Mouse (Mus musculus): ENCODE measurements around the gene Rhox10. TPM values are rescaled to one million over a fixed set of nuclear protein-coding genes. Genes with fewer than 3 reads are reported as not detected.
"Not testable (repeated sequence)": the region's sequence is repeated elsewhere in the genome, so short reads cannot be mapped to it uniquely, and the experiment has no call there.

Rhox10 gene
- polyA plus RNA-seq (2012; ENCODE audit: insufficient read depth, insufficient read length, low replicate concordance, missing spikeins): not detected in 2 replicates

DNA sequence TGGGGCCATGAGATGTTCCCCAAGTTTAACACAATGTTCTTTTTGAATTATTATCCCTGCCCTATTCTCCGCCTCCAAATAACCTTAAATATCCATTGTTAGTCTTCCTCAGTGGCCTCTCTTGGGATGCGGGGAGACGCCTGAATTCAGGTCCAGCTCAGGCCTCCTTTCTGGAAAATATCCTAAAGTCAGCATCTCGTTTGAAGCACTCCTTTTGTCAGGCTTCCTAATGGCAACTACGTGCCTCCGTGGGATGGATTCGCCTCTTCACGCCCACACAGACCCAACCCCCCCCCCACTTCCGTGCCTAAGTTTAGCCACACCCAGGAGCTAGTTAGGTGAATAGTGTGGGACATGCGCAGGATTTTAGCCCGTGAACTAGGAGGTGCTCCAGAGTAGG, at the start of gene Rhox10:
Gene Rhox10, plus strand, starts transcription at position 301 of the 400 bp plus-strand sequence.
- H3K4me1 ChIP-seq (ENCODE audit: control insufficient read depth, insufficient read depth, low read length): no peaks in the 10 kb centered on the region
- TF ChIP-seq CTCF (IDR thresholded peaks at IDR 0.05; ENCODE audit: insufficient read depth, low read depth, low read length) (no peak), POLR2A (IDR thresholded peaks at IDR 0.05; ENCODE audit: insufficient read depth, low read depth, low read length) (no peak)
- 88% methylated on average over 11 of the region's 11 CpGs for WGBS
- H3K27ac ChIP-seq (ENCODE audit: insufficient read depth, low read depth, low read length): no peak within 1 kb of the TSS
- no peak within 1 kb of the TSS for H3K4me3 ChIP-seq (ENCODE audit: insufficient read depth, low read depth, low read length)

DNA sequence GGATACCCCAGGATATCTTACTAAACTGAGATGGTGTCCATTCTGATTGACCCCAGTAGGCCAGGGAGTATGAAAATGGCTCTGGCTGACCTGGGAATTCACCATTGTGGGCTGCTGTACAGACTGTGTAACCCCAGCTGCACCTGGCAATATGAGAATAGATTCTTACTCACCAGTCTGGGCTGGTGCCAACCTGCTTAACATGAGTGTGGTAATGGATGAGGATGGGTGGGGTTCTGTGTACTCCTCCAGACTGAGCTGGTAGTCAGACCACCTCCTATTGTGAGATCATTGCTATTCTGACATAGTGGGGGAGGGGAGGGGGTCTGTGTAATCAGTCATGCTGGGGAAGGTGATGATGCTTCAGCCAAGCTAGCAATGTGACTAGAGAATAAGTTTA, 47.7 kb upstream of the Rhox10 start, which contains the start of gene Btg1-ps1:
Gene Btg1-ps1, minus strand, starts transcription at position 219 of the 400 bp plus-strand sequence.
- H3K27ac ChIP-seq (ENCODE audit: insufficient read depth, low read depth, low read length); H3K4me3 ChIP-seq (ENCODE audit: insufficient read depth, low read depth, low read length); H3K4me1 ChIP-seq (ENCODE audit: control insufficient read depth, insufficient read depth, low read length): not testable (repeated sequence)

DNA sequence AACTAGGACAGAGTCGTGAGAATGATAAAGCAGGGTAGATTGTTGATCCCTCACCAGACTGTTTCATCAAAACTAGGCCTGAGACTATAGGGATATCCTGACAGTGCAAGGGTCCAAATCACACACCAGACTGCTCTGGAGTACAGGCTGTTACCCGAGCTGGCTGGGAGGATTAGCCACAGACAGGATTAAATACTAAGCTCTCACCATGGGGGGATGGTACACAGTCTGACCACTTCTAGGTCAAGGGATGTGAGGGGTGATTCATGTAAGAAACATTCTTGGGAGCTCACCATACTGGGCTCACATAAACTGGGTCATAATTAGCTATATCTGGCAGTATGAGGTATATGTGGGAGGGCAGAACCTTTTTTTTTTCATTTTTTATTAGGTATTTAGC, 32.4 kb upstream of the Rhox10 start:
- 41% methylated on average over 2 of the region's 2 CpGs for WGBS
- no peak for TF ChIP-seq CTCF (IDR thresholded peaks at IDR 0.05; ENCODE audit: insufficient read depth, low read depth, low read length)
- no peak for TF ChIP-seq POLR2A (IDR thresholded peaks at IDR 0.05; ENCODE audit: insufficient read depth, low read depth, low read length)
- Histone ChIP-seq H3K27ac (ENCODE audit: insufficient read depth, low read depth, low read length) (no peak overlapping the region), H3K4me1 (ENCODE audit: control insufficient read depth, insufficient read depth, low read length) (no peaks in the 10 kb centered on the region), H3K4me3 (ENCODE audit: insufficient read depth, low read depth, low read length) (no peak overlapping the region)

DNA sequence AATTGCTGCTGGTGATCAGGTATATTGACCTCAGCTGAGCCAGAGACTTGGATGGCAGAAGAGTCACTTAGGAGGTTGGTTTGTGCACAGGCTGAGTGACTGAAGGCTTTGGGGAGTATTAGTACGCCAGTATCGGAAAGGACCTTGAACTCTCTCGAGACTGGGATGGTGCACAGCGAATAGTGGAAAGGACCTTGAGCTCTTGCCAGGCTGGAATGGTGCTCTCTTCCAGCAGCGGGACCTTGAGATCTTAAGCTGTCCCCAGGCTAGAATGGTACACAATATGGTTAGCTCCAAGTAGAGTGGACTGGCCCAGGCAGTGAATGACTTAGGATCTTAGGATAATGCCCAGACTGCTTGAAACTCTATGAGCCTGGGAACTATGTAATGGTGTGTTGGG, 26.6 kb upstream of the Rhox10 start:
- H3K27ac ChIP-seq (ENCODE audit: insufficient read depth, low read depth, low read length): no peak overlapping the region
- WGBS: 92% methylated on average over 5 of the region's 5 CpGs
- H3K4me1 ChIP-seq (ENCODE audit: control insufficient read depth, insufficient read depth, low read length): no peaks in the 10 kb centered on the region
- no peak overlapping the region for H3K4me3 ChIP-seq (ENCODE audit: insufficient read depth, low read depth, low read length)
- no peak for TF ChIP-seq POLR2A (IDR thresholded peaks at IDR 0.05; ENCODE audit: insufficient read depth, low read depth, low read length)

DNA sequence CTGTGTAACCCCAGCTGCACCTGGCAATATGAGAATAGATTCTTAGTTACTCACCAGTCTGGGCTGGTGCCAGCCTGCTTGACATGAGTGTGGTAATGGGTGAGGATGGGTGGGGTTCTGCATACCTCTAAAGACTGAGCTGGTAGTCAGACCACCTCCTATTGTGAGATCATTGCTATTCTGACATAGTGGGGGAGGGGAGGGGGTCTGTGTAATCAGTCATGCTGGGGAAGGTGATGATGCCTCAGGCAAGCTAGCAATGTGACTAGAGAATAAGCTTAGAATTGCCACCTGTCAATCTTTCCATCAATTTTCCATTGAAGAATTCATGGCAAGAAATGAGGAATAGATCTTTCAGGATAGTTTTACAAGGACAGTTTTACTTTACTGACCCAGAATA, 23.3 kb upstream of the Rhox10 start, which contains the start of gene Btg1-ps2:
Gene Btg1-ps2, minus strand, starts transcription at position 101 of the 400 bp plus-strand sequence.
- not testable (repeated sequence) for H3K4me1 ChIP-seq (ENCODE audit: control insufficient read depth, insufficient read depth, low read length); H3K27ac ChIP-seq (ENCODE audit: insufficient read depth, low read depth, low read length); H3K4me3 ChIP-seq (ENCODE audit: insufficient read depth, low read depth, low read length)

DNA sequence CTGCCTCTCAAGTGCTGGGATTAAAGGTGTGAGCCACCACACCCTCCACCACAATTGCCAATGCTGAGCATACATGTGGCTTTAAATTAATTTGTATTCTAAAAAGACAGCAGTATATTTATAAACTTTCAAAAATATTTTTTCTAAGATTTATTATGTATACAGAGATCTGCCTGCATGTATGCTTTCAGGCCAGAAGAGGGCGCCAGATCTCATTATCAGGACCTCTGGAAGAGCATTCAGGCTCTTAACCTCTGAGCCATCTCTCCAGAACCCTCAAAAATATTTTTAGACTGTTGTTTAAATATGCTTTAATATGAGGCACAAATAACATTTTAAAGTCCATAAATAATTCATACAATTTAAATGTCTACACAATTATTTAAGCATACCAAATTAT, 4.7 kb upstream of the Rhox10 start:
- TF ChIP-seq POLR2A (IDR thresholded peaks at IDR 0.05; ENCODE audit: insufficient read depth, low read depth, low read length) (no peak), CTCF (IDR thresholded peaks at IDR 0.05; ENCODE audit: insufficient read depth, low read depth, low read length) (no peak)
- H3K27ac ChIP-seq (ENCODE audit: insufficient read depth, low read depth, low read length): no peak overlapping the region
- H3K4me1 ChIP-seq (ENCODE audit: control insufficient read depth, insufficient read depth, low read length): no peaks in the 10 kb centered on the region
- WGBS: 0% methylated on average over 1 of the region's 1 CpGs
- no peak overlapping the region for H3K4me3 ChIP-seq (ENCODE audit: insufficient read depth, low read depth, low read length)

DNA sequence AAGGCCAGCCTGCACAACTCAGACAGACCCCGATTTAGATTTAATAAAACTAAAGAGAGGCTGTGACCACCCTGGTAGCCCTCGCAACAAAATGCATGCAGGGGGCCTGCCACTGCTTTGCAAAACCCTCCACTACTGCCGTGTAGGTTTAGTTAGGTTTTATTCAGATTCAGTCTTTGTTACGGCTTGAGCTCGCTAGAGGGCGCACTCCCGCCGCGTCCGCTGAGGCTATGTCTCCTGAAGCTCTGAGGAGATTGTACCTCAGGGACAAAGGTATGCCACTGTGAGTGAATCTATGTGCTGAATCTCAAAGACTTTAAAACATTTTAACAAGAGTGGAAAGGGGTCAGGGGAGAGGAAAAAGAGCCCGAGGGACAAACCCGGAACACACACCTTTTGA, 18.0 kb downstream of the Rhox10 start:
- TF ChIP-seq CTCF (IDR thresholded peaks at IDR 0.05; ENCODE audit: insufficient read depth, low read depth, low read length): peak; percentile 38; the same call in 1 of the 2 replicates
- TF ChIP-seq POLR2A (IDR thresholded peaks at IDR 0.05; ENCODE audit: insufficient read depth, low read depth, low read length): no peak
- Histone ChIP-seq H3K4me1 (ENCODE audit: control insufficient read depth, insufficient read depth, low read length) (no peaks in the 10 kb centered on the region), H3K27ac (ENCODE audit: insufficient read depth, low read depth, low read length) (no peak overlapping the region), H3K4me3 (ENCODE audit: insufficient read depth, low read depth, low read length) (no peak overlapping the region)
- WGBS: 18% methylated on average over 12 of the region's 12 CpGs

- Histone ChIP-seq H3K4me1 (ENCODE audit: control insufficient read depth, insufficient read depth, low read length) (no peaks in the 10 kb centered on the region), H3K27ac (ENCODE audit: insufficient read depth, low read depth, low read length) (no peak within 1 kb of the TSS), H3K4me3 (ENCODE audit: insufficient read depth, low read depth, low read length) (no peak within 1 kb of the TSS)
- TF ChIP-seq CTCF (IDR thresholded peaks at IDR 0.05; ENCODE audit: insufficient read depth, low read depth, low read length) (no peak), POLR2A (IDR thresholded peaks at IDR 0.05; ENCODE audit: insufficient read depth, low read depth, low read length) (no peak)
- 89% methylated on average over 9 of the region's 9 CpGs for WGBS
Measured at GRCm38 (mm10) chrX:38085041-38085440, 18.8 kb downstream of the Rhox10 start, which contains the start of gene Rhox11. Gene Rhox11 (minus strand): TSS chrX:38085141.

DNA sequence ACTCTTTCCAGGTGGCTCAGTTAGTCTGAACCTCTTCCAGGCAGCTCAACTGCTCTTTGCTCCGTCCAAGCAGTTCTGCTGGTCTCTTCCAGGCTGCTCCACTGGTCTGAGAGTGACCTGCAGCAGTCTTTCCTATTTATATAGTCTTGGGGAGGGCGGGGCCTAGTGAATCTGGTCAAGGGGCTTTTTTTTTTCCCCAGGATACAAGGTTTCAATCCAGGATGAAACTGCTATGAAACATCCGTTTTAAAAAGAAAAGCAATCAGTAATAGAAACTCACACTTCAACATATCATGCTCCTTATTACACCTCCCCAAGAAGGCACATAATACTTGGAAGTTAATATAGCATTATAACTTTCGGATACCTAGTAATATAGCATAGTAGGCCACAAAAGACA, 44.5 kb downstream of the Rhox10 start, which contains the start of gene Rhox12:
Gene Rhox12, minus strand, starts transcription at position 101 of the 400 bp plus-strand sequence.
- TF ChIP-seq POLR2A (IDR thresholded peaks at IDR 0.05; ENCODE audit: insufficient read depth, low read depth, low read length) (no peak), CTCF (IDR thresholded peaks at IDR 0.05; ENCODE audit: insufficient read depth, low read depth, low read length) (no peak)
- Histone ChIP-seq H3K4me1 (ENCODE audit: control insufficient read depth, insufficient read depth, low read length) (no peaks in the 10 kb centered on the region), H3K27ac (ENCODE audit: insufficient read depth, low read depth, low read length) (no peak within 1 kb of the TSS), H3K4me3 (ENCODE audit: insufficient read depth, low read depth, low read length) (no peak within 1 kb of the TSS)
- 78% methylated on average over 4 of the region's 4 CpGs for WGBS

- Histone ChIP-seq H3K4me3 (ENCODE audit: insufficient read depth, low read depth, low read length) (no peak within 1 kb of the TSS), H3K27ac (ENCODE audit: insufficient read depth, low read depth, low read length) (no peak within 1 kb of the TSS), H3K4me1 (ENCODE audit: control insufficient read depth, insufficient read depth, low read length) (no peaks in the 10 kb centered on the region)
- 98% methylated on average over 20 of the region's 20 CpGs for WGBS
- TF ChIP-seq CTCF (IDR thresholded peaks at IDR 0.05; ENCODE audit: insufficient read depth, low read depth, low read length) (no peak), POLR2A (IDR thresholded peaks at IDR 0.05; ENCODE audit: insufficient read depth, low read depth, low read length) (no peak)
Measured at GRCm38 (mm10) chrX:38120982-38121381, 54.7 kb downstream of the Rhox10 start, which contains the start of gene Rhox13. Gene Rhox13 (plus strand): TSS chrX:38121219.

Other genes starting within 250 kb of the Rhox10 start
- gene Rhox6, start 239.6 kb upstream of the Rhox10 start, polyA plus RNA-seq (2012; ENCODE audit: insufficient read depth, insufficient read length, low replicate concordance, missing spikeins): not detected in 2 replicates
- gene Rhox7a, start 234.8 kb upstream of the Rhox10 start, polyA plus RNA-seq (2012; ENCODE audit: insufficient read depth, insufficient read length, low replicate concordance, missing spikeins): not detected in 2 replicates
- not detected in 2 replicates for gene Rhox8, start 187.5 kb upstream of the Rhox10 start, polyA plus RNA-seq (2012; ENCODE audit: insufficient read depth, insufficient read length, low replicate concordance, missing spikeins)
- gene Rhox7b, start 169.2 kb upstream of the Rhox10 start, polyA plus RNA-seq (2012; ENCODE audit: insufficient read depth, insufficient read length, low replicate concordance, missing spikeins): not detected in 2 replicates
- not detected in 2 replicates for gene Rhox9, start 164.7 kb upstream of the Rhox10 start, polyA plus RNA-seq (2012; ENCODE audit: insufficient read depth, insufficient read length, low replicate concordance, missing spikeins)
- gene Btg1-ps1, start 47.7 kb upstream of the Rhox10 start, polyA plus RNA-seq (2012; ENCODE audit: insufficient read depth, insufficient read length, low replicate concordance, missing spikeins): not detected in 2 replicates
- gene Btg1-ps2, start 23.4 kb upstream of the Rhox10 start, polyA plus RNA-seq (2012; ENCODE audit: insufficient read depth, insufficient read length, low replicate concordance, missing spikeins): not detected in 2 replicates
- gene Rhox11, start 18.7 kb downstream of the Rhox10 start, polyA plus RNA-seq (2012; ENCODE audit: insufficient read depth, insufficient read length, low replicate concordance, missing spikeins): not detected in 2 replicates
- gene Rhox12, start 44.4 kb downstream of the Rhox10 start, polyA plus RNA-seq (2012; ENCODE audit: insufficient read depth, insufficient read length, low replicate concordance, missing spikeins): not detected in 2 replicates
- gene Rhox13, start 54.7 kb downstream of the Rhox10 start, polyA plus RNA-seq (2012; ENCODE audit: insufficient read depth, insufficient read length, low replicate concordance, missing spikeins): not detected in 2 replicates
- gene Zbtb33, start 123.3 kb downstream of the Rhox10 start, polyA plus RNA-seq (2012; ENCODE audit: insufficient read depth, insufficient read length, low replicate concordance, missing spikeins): not detected in 2 replicates
- gene Tmem255a, start 186.0 kb downstream of the Rhox10 start, polyA plus RNA-seq (2012; ENCODE audit: insufficient read depth, insufficient read length, low replicate concordance, missing spikeins): not detected in 2 replicates
- not detected in 2 replicates for gene Atp1b4, start 249.7 kb downstream of the Rhox10 start, polyA plus RNA-seq (2012; ENCODE audit: insufficient read depth, insufficient read length, low replicate concordance, missing spikeins)

All from olfactory bulb, adult 2 months (tissue).